Comparison of ENCODE assay signal across 8 mouse cellular contexts in genomic region chr9:31212500-31213008, GRCm38 (mm10). TPM values are rescaled to one million over a fixed set of nuclear protein-coding genes. Genes with fewer than 3 reads are reported as not detected.
DNase-seq lines count a peak whose midpoint lies in the region; ATAC-seq and TF ChIP-seq lines count a peak whose summit lies in the region.

No protein-coding gene starts in this region.

- H3K9me3 ChIP-seq in embryonic facial prominence, embryonic 11.5 days (replicated peaks; ENCODE audit: control insufficient read depth, low read length) = no peaks in the 10 kb centered on the region
- H3K9me3 ChIP-seq in intestine, embryonic 16.5 days (ENCODE audit: control insufficient read depth, low read length) = no peaks in the 10 kb centered on the region
- H3K9me3 ChIP-seq in midbrain, embryonic 13.5 days = no peaks in the 10 kb centered on the region

- H3K27me3 ChIP-seq in embryonic facial prominence, embryonic 11.5 days (ENCODE audit: control insufficient read depth, insufficient read depth, low read length) = no peaks in the 10 kb centered on the region
- H3K27me3 ChIP-seq in intestine, embryonic 16.5 days (replicated peaks; ENCODE audit: control insufficient read depth, insufficient read depth, low read length) = no peaks in the 10 kb centered on the region
- no peaks in the 10 kb centered on the region for H3K27me3 ChIP-seq in midbrain, embryonic 13.5 days

- TF ChIP-seq CTCF in layer of hippocampus, adult 2 months (conservative IDR thresholded peaks at IDR 0.05) = no peak
- TF ChIP-seq CTCF in bone marrow, adult 2 months (IDR thresholded peaks at IDR 0.05; ENCODE audit: control insufficient read depth, insufficient read depth, low read length) = no peak

- WGBS in bone marrow, adult 2 months = 44% methylated on average over 12 of the region's 12 CpGs
- WGBS in embryonic facial prominence, embryonic 11.5 days = 28% methylated on average over 12 of the region's 12 CpGs
- 32% methylated on average over 12 of the region's 12 CpGs for WGBS in intestine, embryonic 16.5 days
- 24% methylated on average over 12 of the region's 12 CpGs for WGBS in midbrain, embryonic 13.5 days

- peak overlapping the region; percentile 92 for H3K27ac ChIP-seq in layer of hippocampus, adult 2 months
- no peak overlapping the region for H3K27ac ChIP-seq in bone marrow, adult 2 months (ENCODE audit: control insufficient read depth, insufficient read depth, low read depth, low read length, poor library complexity)
- H3K27ac ChIP-seq in embryonic facial prominence, embryonic 11.5 days (replicated peaks; ENCODE audit: low read depth, low read length) = peak overlapping the region; percentile 79
- H3K27ac ChIP-seq in intestine, embryonic 16.5 days (ENCODE audit: low read length) = peak overlapping the region; percentile 78
- H3K27ac ChIP-seq in midbrain, embryonic 13.5 days = peak overlapping the region; percentile 95

- H3K4me2 ChIP-seq in embryonic facial prominence, embryonic 11.5 days (ENCODE audit: low read depth, low read length) = peak overlapping the region; percentile 83
- H3K4me2 ChIP-seq in intestine, embryonic 16.5 days (ENCODE audit: low read depth, low read length) = peak overlapping the region; percentile 90
- H3K4me2 ChIP-seq in midbrain, embryonic 13.5 days (replicated peaks) = peak overlapping the region; percentile 88

- no peak for ATAC-seq in embryonic facial prominence, embryonic 11.5 days (replicated peaks; ENCODE audit: insufficient number of reproducible peaks, low FRiP score, low TSS enrichment, low read depth)
- no peak for ATAC-seq in intestine, embryonic 16.5 days
- ATAC-seq in midbrain, embryonic 13.5 days = no peak
- ATAC-seq in megakaryocyte-erythroid progenitor cell, adult 5-6 weeks (replicated peaks; ENCODE audit: low FRiP score, low TSS enrichment, poor library complexity, severe bottlenecking) = no peak

- H3K4me3 ChIP-seq in layer of hippocampus, adult 2 months = peak overlapping the region; percentile 87
- H3K4me3 ChIP-seq in bone marrow, adult 2 months (replicated peaks; ENCODE audit: control insufficient read depth, low read depth, low read length) = peak overlapping the region; percentile 86
- H3K4me3 ChIP-seq in embryonic facial prominence, embryonic 11.5 days (ENCODE audit: low read depth, low read length) = peak overlapping the region; percentile 98
- peak overlapping the region; percentile 94 for H3K4me3 ChIP-seq in intestine, embryonic 16.5 days (ENCODE audit: low read length)
- H3K4me3 ChIP-seq in midbrain, embryonic 13.5 days (replicated peaks) = peak overlapping the region; percentile 95

- TF ChIP-seq POLR2A in bone marrow, adult 2 months (IDR thresholded peaks at IDR 0.05; ENCODE audit: borderline replicate concordance, control insufficient read depth, low read depth, low read length) = no peak

- H3K9ac ChIP-seq in embryonic facial prominence, embryonic 11.5 days (replicated peaks; ENCODE audit: low read length) = peak overlapping the region; percentile 74
- peak overlapping the region; percentile 74 for H3K9ac ChIP-seq in intestine, embryonic 16.5 days (ENCODE audit: low read depth, low read length)
- H3K9ac ChIP-seq in midbrain, embryonic 13.5 days (replicated peaks) = peak overlapping the region; percentile 80

- DNase-seq in layer of hippocampus, adult 2 months (ENCODE audit: low spot score in 2 of 2) = no peak
- no peak for DNase-seq in layer of hippocampus, postnatal 36 days
- no peak for DNase-seq in embryonic facial prominence, embryonic 11.5 days (ENCODE audit: low spot score)
- DNase-seq in spleen, postnatal 36 days (ENCODE audit: low spot score in 2 of 2) = no peak

- H3K4me1 ChIP-seq in bone marrow, adult 2 months (ENCODE audit: control insufficient read depth, insufficient read depth, low read length) = no peaks in the 10 kb centered on the region; the same call in 1 of the 2 replicates
- H3K4me1 ChIP-seq in embryonic facial prominence, embryonic 11.5 days (ENCODE audit: control insufficient read depth, insufficient read depth, low read length) = peaks cover 6% of the 10 kb centered on the region; the same call in 1 of the 2 replicates
- peaks cover 10% of the 10 kb centered on the region for H3K4me1 ChIP-seq in intestine, embryonic 16.5 days (ENCODE audit: control insufficient read depth, insufficient read depth, low read length)
- H3K4me1 ChIP-seq in midbrain, embryonic 13.5 days (replicated peaks) = peaks cover 42% of the 10 kb centered on the region

- H3K36me3 ChIP-seq in embryonic facial prominence, embryonic 11.5 days (replicated peaks; ENCODE audit: control insufficient read depth, insufficient read depth, low read depth, low read length) = no peaks in the 10 kb centered on the region
- H3K36me3 ChIP-seq in intestine, embryonic 16.5 days (ENCODE audit: control insufficient read depth, insufficient read depth, low read length) = no peaks in the 10 kb centered on the region
- H3K36me3 ChIP-seq in midbrain, embryonic 13.5 days = no peaks in the 10 kb centered on the region

RNA-seq across cellular contexts. Expression of gene Aplp2, which starts 0.9 kb away (rescaled TPM):
- total RNA-seq in layer of hippocampus, adult 2 months (2021) = 100 to 1,000 TPM; 447 to 470 TPM
- 100 to 1,000 TPM; 440 to 478 TPM for total RNA-seq in layer of hippocampus, postnatal 36 days (2021)
- 80.6 and 102 TPM in 2 replicates for polyA plus RNA-seq in bone marrow, adult 2 months (2011; ENCODE audit: insufficient read depth, insufficient read length, low replicate concordance, missing spikeins)
- polyA plus RNA-seq in embryonic facial prominence, embryonic 11.5 days (2014; fragmentation: Nextera tagmentation; extraction: Ambion mirVana) = 203 and 212 TPM in 2 replicates
- polyA plus RNA-seq in intestine, embryonic 16.5 days (2015; fragmentation: Nextera tagmentation; extraction: Ambion mirVana) = 203 and 204 TPM in 2 replicates
- 233 and 270 TPM in 2 replicates for polyA plus RNA-seq in midbrain, embryonic 13.5 days (2015; fragmentation: Nextera tagmentation; extraction: Ambion mirVana)
- 250 and 255 TPM in 2 replicates for total RNA-seq in megakaryocyte-erythroid progenitor cell, adult 5-6 weeks (2014; fragmentation: Nextera tagmentation)
- 258 and 279 TPM in 2 replicates for total RNA-seq in megakaryocyte-erythroid progenitor cell, adult 5-6 weeks (2017)
